Mouse (Mus musculus): ENCODE measurements at regions not wholly inside any gene's neighbourhood (a gene's known extent, or its start where the extent isn't known, plus 50 kb on each side); places are given as distances from the start of the nearest gene placed in this dataset.

DNA sequence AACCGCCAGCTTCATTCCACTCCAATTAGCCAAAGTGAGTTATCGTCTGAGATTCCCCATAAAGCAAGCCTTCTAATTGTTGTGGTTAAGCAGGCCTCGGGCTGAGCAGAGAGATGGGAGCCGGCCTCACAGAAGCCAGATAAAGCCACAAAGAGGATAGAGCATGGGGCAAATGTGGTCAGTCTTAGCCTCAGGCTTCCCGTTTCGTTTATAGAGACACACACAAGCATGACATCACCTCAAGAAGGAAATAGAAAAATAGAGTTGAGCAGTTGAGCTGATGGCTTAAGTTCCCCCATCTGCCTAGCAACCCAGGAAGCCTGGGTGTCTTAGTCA lies 125.5 kb downstream of the Ets2 start:
- no peak for TF ChIP-seq CTCF (IDR thresholded peaks at IDR 0.05; ENCODE audit: control insufficient read depth, insufficient read depth, low read length)
- TF ChIP-seq POLR2A (IDR thresholded peaks at IDR 0.05; ENCODE audit: borderline replicate concordance, control insufficient read depth, low read depth, low read length), result no peak

Data from bone marrow, adult 2 months (tissue).